Mouse (Mus musculus): ENCODE measurements around the gene Gmfb. TPM values are rescaled to one million over a fixed set of nuclear protein-coding genes. Genes with fewer than 3 reads are reported as not detected.

The Gmfb gene
- total RNA-seq, 2 experiments from 2014 or later = 28.0 to 31.3 TPM

Other genes with a start within 250 kb of the Gmfb start
- 1 to 10 TPM in 1 of 2 experiments, under 1 TPM in 1; 0.78 to 1.5 TPM for gene Cdkn3, start 61.7 kb downstream of the Gmfb start, total RNA-seq (2021)
- 10 to 100 TPM; 51.1 to 51.7 TPM for gene Cnih1, start 33.8 kb downstream of the Gmfb start, total RNA-seq (2021)
- 10 to 100 TPM; 31.8 to 37.1 TPM for gene Cgrrf1, start 9.9 kb upstream of the Gmfb start, total RNA-seq (2021)
- gene Samd4, start 60.6 kb upstream of the Gmfb start, total RNA-seq (2021) = 10 to 100 TPM; 56.0 to 58.2 TPM

Measured in heart, postnatal 36 days (tissue).